In the genomic region with DNA sequence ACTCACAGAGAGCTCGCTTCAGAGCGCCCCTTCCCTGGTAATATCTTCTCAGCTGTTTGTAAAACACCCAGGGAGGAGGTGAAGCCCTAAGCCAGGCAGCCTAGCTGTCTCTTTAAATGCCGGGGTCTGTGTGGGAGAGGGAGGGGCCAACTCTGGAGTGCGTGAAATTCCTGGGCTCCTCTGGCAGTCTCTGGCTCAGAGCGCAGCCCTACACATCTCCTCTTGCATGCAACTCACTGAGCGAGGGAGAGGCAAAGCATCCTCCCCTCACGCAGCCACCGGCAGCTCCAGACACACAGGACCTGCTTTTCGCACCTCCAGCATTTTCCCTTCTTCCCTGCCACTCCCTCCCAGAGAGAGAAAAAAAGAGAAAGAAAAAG, we compare ENCODE assay signal across 8 mouse cellular contexts. TPM values are rescaled to one million over a fixed set of nuclear protein-coding genes. Genes with fewer than 3 reads are reported as not detected.
DNase-seq lines count a peak whose midpoint lies in the region; ATAC-seq and TF ChIP-seq lines count a peak whose summit lies in the region.

Nrxn3 (plus strand) TSS at position 186 of the 380 bp plus-strand sequence.

- peak within 1 kb of the TSS; percentile 62 for H3K4me2 ChIP-seq in heart, embryonic 11.5 days
- H3K4me2 ChIP-seq in intestine, embryonic 15.5 days (replicated peaks): peak within 1 kb of the TSS; percentile 52
- H3K4me2 ChIP-seq in myocyte (ENCODE audit: low read depth): peak within 1 kb of the TSS; percentile 34

- H3ac ChIP-seq in myocyte (ENCODE audit: control insufficient read depth, insufficient read length): no peak within 1 kb of the TSS

- intact Hi-C loops in heart, postnatal 25 days (cut with DNase I): no loop called here
- intact Hi-C loops in left cerebral cortex, postnatal 25 days (cut with DNase I): no loop called here

- ATAC-seq in heart, embryonic 11.5 days (replicated peaks; ENCODE audit: insufficient number of reproducible peaks, low FRiP score, low TSS enrichment): peak; percentile 90
- ATAC-seq in intestine, embryonic 15.5 days: peak; percentile 79
- ATAC-seq in granulocyte monocyte progenitor cell, adult 5-6 weeks (replicated peaks; ENCODE audit: poor library complexity, severe bottlenecking): no peak

- DNase-seq in heart, postnatal 25 days (ENCODE audit: low spot score): no peak
- DNase-seq in forebrain, embryonic 10.5 days (ENCODE audit: extremely low spot score, low spot score): peak; percentile 74
- peak; percentile 83 to 93 for DNase-seq in left cerebral cortex, postnatal 25 days (ENCODE audit: low spot score in 2 of 2)
- no peak for DNase-seq in adrenal gland, adult 8-10 months

- H3K9me3 ChIP-seq in heart, embryonic 11.5 days (replicated peaks; ENCODE audit: control insufficient read depth, low read length): no peaks in the 10 kb centered on the region
- H3K9me3 ChIP-seq in forebrain, embryonic 10.5 days: no peaks in the 10 kb centered on the region
- no peaks in the 10 kb centered on the region for H3K9me3 ChIP-seq in intestine, embryonic 15.5 days

- H3K4me1 ChIP-seq in heart, embryonic 11.5 days (ENCODE audit: control insufficient read depth, insufficient read depth, low read length): no peaks in the 10 kb centered on the region
- H3K4me1 ChIP-seq in forebrain, embryonic 10.5 days: peaks cover 14% of the 10 kb centered on the region
- no peaks in the 10 kb centered on the region for H3K4me1 ChIP-seq in intestine, embryonic 15.5 days (replicated peaks)

- H3K4me3 ChIP-seq in heart, embryonic 11.5 days (ENCODE audit: low read depth, low read length): peak within 1 kb of the TSS; percentile 31
- peak within 1 kb of the TSS; percentile 48 for H3K4me3 ChIP-seq in forebrain, embryonic 10.5 days
- H3K4me3 ChIP-seq in intestine, embryonic 15.5 days (replicated peaks): peak within 1 kb of the TSS; percentile 22; the same call in 1 of the 2 replicates
- H3K4me3 ChIP-seq in myocyte: no peak within 1 kb of the TSS

- no peak for TF ChIP-seq POLR2A in myocyte (IDR thresholded peaks at IDR 0.05; ENCODE audit: insufficient read length, low read depth)

- no peaks in the 10 kb centered on the region for H3K27me3 ChIP-seq in heart, embryonic 11.5 days (ENCODE audit: control insufficient read depth, insufficient read depth, low read length)
- H3K27me3 ChIP-seq in forebrain, embryonic 10.5 days (ENCODE audit: poor library complexity, severe bottlenecking): peaks cover 13% of the 10 kb centered on the region; the same call in 1 of the 2 replicates
- H3K27me3 ChIP-seq in intestine, embryonic 15.5 days (replicated peaks): no peaks in the 10 kb centered on the region
- H3K27me3 ChIP-seq in myocyte (ENCODE audit: control insufficient read depth, insufficient read depth, insufficient read length): no peaks in the 10 kb centered on the region

- H3K9ac ChIP-seq in heart, embryonic 11.5 days (ENCODE audit: low read depth, low read length): no peak within 1 kb of the TSS
- no peak within 1 kb of the TSS for H3K9ac ChIP-seq in intestine, embryonic 15.5 days

- H3K27ac ChIP-seq in heart, embryonic 11.5 days (ENCODE audit: low read depth, low read length): no peak within 1 kb of the TSS
- H3K27ac ChIP-seq in forebrain, embryonic 10.5 days: no peak within 1 kb of the TSS
- no peak within 1 kb of the TSS for H3K27ac ChIP-seq in intestine, embryonic 15.5 days

- no peaks in the 10 kb centered on the region for H3K79me2 ChIP-seq in myocyte (ENCODE audit: control insufficient read depth, insufficient read depth)

- H3K36me3 ChIP-seq in heart, embryonic 11.5 days (ENCODE audit: control insufficient read depth, insufficient read depth, low read length): no peaks in the 10 kb centered on the region
- H3K36me3 ChIP-seq in forebrain, embryonic 10.5 days (replicated peaks): no peaks in the 10 kb centered on the region
- H3K36me3 ChIP-seq in intestine, embryonic 15.5 days: no peaks in the 10 kb centered on the region
- no peaks in the 10 kb centered on the region for H3K36me3 ChIP-seq in myocyte (ENCODE audit: control insufficient read depth, insufficient read depth)

- WGBS in heart, embryonic 11.5 days (ENCODE audit: insufficient replicate concordance): 0% methylated on average over 9 of the region's 9 CpGs
- 2% methylated on average over 9 of the region's 9 CpGs for WGBS in forebrain, embryonic 10.5 days
- WGBS in intestine, embryonic 15.5 days: 2% methylated on average over 9 of the region's 9 CpGs

TF ChIP-seq in myocyte, 11 proteins besides CTCF, POLR2A, EP300 and RAD21:
- TF ChIP-seq TCF12 (IDR thresholded peaks at IDR 0.05; ENCODE audit: insufficient read depth, poor library complexity, severe bottlenecking) (no peak), MAX (IDR thresholded peaks at IDR 0.05; ENCODE audit: low read depth) (no peak), E2F4 (IDR thresholded peaks at IDR 0.05; ENCODE audit: insufficient read depth) (no peak), REST (IDR thresholded peaks at IDR 0.05; ENCODE audit: insufficient read depth, insufficient read length) (no peak), USF1 (IDR thresholded peaks at IDR 0.05; ENCODE audit: low read depth) (no peak), MYOG (IDR thresholded peaks at IDR 0.05; ENCODE audit: control insufficient read depth in 1 of 3, insufficient read depth in 1 of 3, insufficient read length in 2 of 3, low read depth in 2 of 3) (no peak), SRF (IDR thresholded peaks at IDR 0.05; ENCODE audit: control insufficient read depth, insufficient read length, low read depth) (no peak), POLR2AphosphoS2 (IDR thresholded peaks at IDR 0.05; ENCODE audit: insufficient read length, low read depth) (no peak), CEBPB (IDR thresholded peaks at IDR 0.05; ENCODE audit: insufficient read depth, poor library complexity, severe bottlenecking) (no peak), TCF3 (IDR thresholded peaks at IDR 0.05; ENCODE audit: insufficient read length, low read depth) (no peak), MYOD1 (IDR thresholded peaks at IDR 0.05; ENCODE audit: control insufficient read depth in 1 of 3, insufficient read length in 2 of 3, low read depth in 2 of 3) (no peak)

RNA-seq across cellular contexts. Expression of gene Nrxn3, which starts in this region (rescaled TPM):
- polyA plus RNA-seq in heart, embryonic 11.5 days (2014; fragmentation: Nextera tagmentation; extraction: Ambion mirVana): 3.0 and 4.5 TPM in 2 replicates
- under 1 TPM; 0.08 to 0.13 TPM for total RNA-seq in heart, postnatal 25 days (2021)
- 6.4 and 6.9 TPM in 2 replicates for polyA plus RNA-seq in forebrain, embryonic 10.5 days (2016; fragmentation: Nextera tagmentation; extraction: Ambion mirVana)
- polyA plus RNA-seq in intestine, embryonic 15.5 days (2015; fragmentation: Nextera tagmentation; extraction: Ambion mirVana): 3.0 and 4.2 TPM in 2 replicates
- total RNA-seq in left cerebral cortex, postnatal 25 days (2021): 100 to 1,000 TPM; 209 to 271 TPM
- 3.0 TPM for polyA plus RNA-seq in myocyte (2012; fragmentation: generic; extraction: Trizol)
- total RNA-seq in adrenal gland, adult 8-10 months (2022): under 1 TPM; 0.17 to 0.49 (median 0.32) TPM
- not detected in 2 replicates for total RNA-seq in granulocyte monocyte progenitor cell, adult 5-6 weeks (2014; fragmentation: Nextera tagmentation)
- total RNA-seq in granulocyte monocyte progenitor cell, adult 5-6 weeks (2017): not detected in 2 replicates

Comparison
In these comparisons a context has a peak if more than half of its experiments do, and no peak if none do; other contexts are left out.
1. RNA of gene Nrxn3 (total RNA-seq): 209 to 271 TPM in left cerebral cortex, postnatal 25 days; 0.17 to 0.49 TPM in adrenal gland, adult 8-10 months, 0.08 to 0.13 TPM in heart, postnatal 25 days and not detected in granulocyte monocyte progenitor cell, adult 5-6 weeks; every median in the first group is over 100 times any median in the second.
2. DNase-seq: peak in forebrain, embryonic 10.5 days (single experiment) and left cerebral cortex, postnatal 25 days (2 of 2); none in heart, postnatal 25 days (single experiment) and adrenal gland, adult 8-10 months (single experiment).
3. Peak in every context shown above with its lines, with median percentiles within 50 percentile points of each other: H3K4me2 ChIP-seq.